11 mouse cellular contexts compared by ENCODE assay signal in the genomic region with DNA sequence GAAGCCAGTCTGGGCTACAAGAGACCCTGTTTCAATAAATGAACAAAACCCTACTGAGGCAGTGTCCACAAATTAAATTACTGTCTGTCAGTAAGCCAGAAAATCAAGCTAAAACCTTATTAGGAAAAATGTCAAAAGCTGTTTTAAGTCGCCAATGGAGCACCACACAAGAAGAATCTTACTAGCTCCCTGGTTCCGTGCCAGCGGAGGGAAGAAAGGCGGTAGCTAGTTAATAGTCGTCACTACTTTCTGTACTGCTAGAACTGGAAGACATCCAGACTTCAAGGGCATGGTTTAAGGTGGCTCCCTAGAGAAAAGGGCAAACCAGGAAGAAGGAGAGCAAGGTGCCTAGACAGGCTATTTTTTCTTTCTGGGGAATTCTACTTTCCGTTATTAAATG. TPM values are rescaled to one million over a fixed set of nuclear protein-coding genes. Genes with fewer than 3 reads are reported as not detected.
DNase-seq lines count a peak whose midpoint lies in the region; ATAC-seq lines count a peak whose summit lies in the region.
"Had no signal": no experiment of that assay in that cellular context is flagged by ENCODE, and none has a peak within 500 bp of the region (broad histone marks: within the 10 kb centered on the region; RNA-seq: fewer than 3 reads in every experiment).

No protein-coding gene starts in this region.

- H3K4me2 ChIP-seq in heart, embryonic 12.5 days, result no peak overlapping the region

- H3K9me3 ChIP-seq in heart, embryonic 12.5 days (replicated peaks), result no peaks in the 10 kb centered on the region

- no peak for ATAC-seq in heart, embryonic 12.5 days (ENCODE audit: insufficient number of reproducible peaks, low FRiP score)
- no peak for ATAC-seq in frontal cortex, adult (ENCODE audit: low TSS enrichment)

- H3K4me3 ChIP-seq in heart, embryonic 12.5 days, result no peak overlapping the region
- H3K4me3 ChIP-seq: left cerebral cortex, adult 2 months had no signal

- H3K27ac ChIP-seq in heart, embryonic 12.5 days (ENCODE audit: poor library complexity, severe bottlenecking), result no peak overlapping the region
- H3K27ac ChIP-seq: left cerebral cortex, adult 2 months had no signal

- H3K4me1 ChIP-seq in heart, embryonic 12.5 days (replicated peaks), result peaks cover 4% of the 10 kb centered on the region

- DNase-seq in heart, postnatal 4 days, result peak; percentile 45
- DNase-seq in MN1 (ENCODE audit: low spot score), result peak; percentile 75
- DNase-seq in adrenal gland, postnatal 36 days, result peak; percentile 58 to 66
- DNase-seq in large intestine, adult 2 months (ENCODE audit: low read depth, low spot score), result peak; percentile 85
- no peak for DNase-seq in cerebellum, postnatal 25 days
- no peak for DNase-seq in retina, postnatal 1 day
- DNase-seq: cerebellum, adult 8-10 months; right cerebral cortex, postnatal 25 days had no signal

- no peaks in the 10 kb centered on the region for H3K27me3 ChIP-seq in heart, embryonic 12.5 days (replicated peaks)

- 65% methylated on average over 6 of the region's 6 CpGs for WGBS in heart, embryonic 12.5 days
- WGBS in large intestine, adult 2 months, result 17% methylated on average over 6 of the region's 6 CpGs

- no peak overlapping the region for H3K9ac ChIP-seq in heart, embryonic 12.5 days

- no peaks in the 10 kb centered on the region for H3K36me3 ChIP-seq in heart, embryonic 12.5 days

RNA-seq across cellular contexts. Expression of a gene that starts 5.1 kb away (rescaled TPM):
- total RNA-seq in heart, postnatal 4 days (2021), result 10 to 100 TPM; 63.6 to 64.1 TPM
- 33.8 and 34.3 TPM in 2 replicates for polyA plus RNA-seq in heart, embryonic 12.5 days (2016; fragmentation: Nextera tagmentation; extraction: Ambion mirVana)
- 10 to 100 TPM; 16.8 to 21.5 TPM for total RNA-seq in adrenal gland, postnatal 36 days (2021)
- polyA plus RNA-seq in large intestine, adult 2 months (2012; rRNA removed), result 12.2 and 16.9 TPM in 2 replicates

Comparison
In these comparisons a context has a peak if more than half of its experiments do, and no peak if none do; other contexts are left out.
1. DNase-seq: peak in heart, postnatal 4 days (single experiment), MN1 (single experiment), adrenal gland, postnatal 36 days (2 of 2) and large intestine, adult 2 months (single experiment); none in cerebellum, postnatal 25 days (0 of 2) and retina, postnatal 1 day (single experiment).